Mouse (Mus musculus) layer of hippocampus, adult 2 months (tissue): Measurements from ENCODE around the gene Mthfd2l. TPM values are rescaled to one million over a fixed set of nuclear protein-coding genes. Genes with fewer than 3 reads are reported as not detected.
A peak's percentile ranks its signal among the peaks of the same experiment; 100 is the strongest.

Experiments
- DNase-seq, 2 experiments: peaks; one replicate each; pipeline ENCODE4 v3.0.0; 2022; ENCODE audit warnings: low spot score in 2 of 2
- H3K27ac ChIP-seq: fragments of 200-600 bp; 2 replicates; pipeline ENCODE4 v1.8.1; 2022
- H3K4me3 ChIP-seq: fragments of 200-600 bp; 2 replicates; pipeline ENCODE4 v1.8.1; 2022; ENCODE audit warnings: mild to moderate bottlenecking
- CTCF ChIP-seq: fragments of 200-600 bp; conservative IDR thresholded peaks from 2 replicates; pipeline ENCODE4 v1.8.1; 2022; ENCODE audit warnings: antibody characterized with exemption, mild to moderate bottlenecking, moderate library complexity
- total RNA-seq, 2 experiments: library from RNA; stranded (reverse); gene quantifications; 2 replicates each; pipeline ENCODE4 v1.2.3; 2021

The Mthfd2l gene
- total RNA-seq, 2 experiments from 2014 or later: 18.3 to 24.4 TPM

DNA sequence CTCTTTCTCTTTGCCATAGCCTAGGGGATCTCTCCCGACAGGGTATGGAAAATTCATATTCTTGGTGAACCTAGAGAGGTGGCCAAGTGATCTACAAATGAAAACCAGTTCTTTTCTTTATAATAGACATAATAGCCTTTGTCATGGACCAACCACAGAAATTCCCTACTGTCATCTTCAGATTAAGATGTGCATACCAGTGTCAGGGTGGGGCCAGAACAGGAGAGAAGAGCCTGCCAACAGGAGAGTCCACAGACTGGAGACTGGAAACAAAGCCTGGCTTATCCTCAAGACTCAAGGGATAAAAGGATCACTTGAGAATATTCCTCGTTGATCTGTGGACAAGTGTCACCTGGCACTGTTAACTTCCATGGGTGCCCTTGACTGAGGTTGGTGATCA is 106.8 kb downstream of the Mthfd2l start:
- Histone ChIP-seq H3K4me3 (no peak overlapping the region), H3K27ac (no peak overlapping the region)
- no peak for TF ChIP-seq CTCF
- DNase-seq: no peak

DNA sequence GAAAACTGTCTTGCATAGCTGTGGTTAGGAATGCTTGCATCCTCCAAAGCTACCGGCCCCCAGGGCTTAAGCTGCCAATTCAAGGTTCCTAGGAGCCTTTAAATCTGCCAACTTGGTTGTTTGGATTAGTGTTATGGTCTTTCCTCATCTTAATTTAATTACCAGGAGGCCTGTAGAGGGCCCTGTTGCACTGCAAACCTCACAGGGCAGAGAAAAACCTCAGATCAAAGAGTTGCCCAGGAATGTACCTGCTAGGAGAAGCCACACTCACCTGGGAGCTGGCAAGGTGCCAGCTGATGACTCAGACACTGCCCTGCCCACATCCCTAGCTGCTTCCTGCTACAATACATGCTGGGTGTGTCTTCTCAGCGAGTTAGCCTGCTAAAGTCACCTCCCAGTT is 107.6 kb downstream of the Mthfd2l start:
- peak in 1 of 2 experiments; percentile 16 for DNase-seq
- no peak overlapping the region for H3K4me3 ChIP-seq
- no peak overlapping the region for H3K27ac ChIP-seq
- peak; percentile 55 for TF ChIP-seq CTCF

DNA sequence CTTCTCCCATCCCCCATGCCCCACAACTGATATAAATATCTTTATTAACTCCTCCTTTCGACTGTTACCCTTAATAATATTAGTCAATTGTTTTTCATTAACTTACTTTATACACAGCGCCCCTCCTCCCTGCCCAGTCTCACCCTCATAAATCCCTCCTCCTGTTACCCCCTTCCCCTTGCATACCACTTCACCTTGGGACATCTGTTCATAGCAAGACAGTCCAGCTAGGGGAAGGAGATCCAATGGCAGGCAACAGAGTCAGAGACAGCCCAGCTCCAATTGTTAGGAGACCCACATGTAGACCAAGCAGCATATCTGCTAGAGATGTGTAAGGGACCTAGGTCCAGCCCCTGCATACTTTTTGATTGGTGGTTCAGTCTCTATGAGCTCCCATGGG is 108.0 kb downstream of the Mthfd2l start:
- Histone ChIP-seq H3K4me3 (no peak overlapping the region), H3K27ac (no peak overlapping the region)
- no peak for DNase-seq
- no peak for TF ChIP-seq CTCF

DNA sequence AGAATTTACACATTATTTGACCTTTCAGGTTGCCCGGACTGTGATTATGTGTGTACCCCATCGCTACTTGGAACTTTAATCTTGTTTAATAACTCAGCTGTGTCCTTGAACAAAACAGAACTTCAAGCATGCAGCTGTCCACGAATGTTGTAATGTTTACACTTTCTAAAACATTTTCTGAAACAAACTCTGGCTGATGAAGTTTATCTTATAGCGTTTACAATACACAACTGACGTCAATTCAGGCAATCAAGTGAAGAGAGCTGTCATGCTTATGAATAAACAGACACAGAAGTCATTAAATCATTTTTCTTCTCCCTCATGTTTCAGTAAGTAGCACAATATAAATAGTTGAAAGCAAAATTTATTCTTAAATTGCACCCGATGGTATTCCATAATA is 117.1 kb downstream of the Mthfd2l start:
- DNase-seq: no peak
- no peak for TF ChIP-seq CTCF
- Histone ChIP-seq H3K4me3 (no peak overlapping the region), H3K27ac (no peak overlapping the region)

DNA sequence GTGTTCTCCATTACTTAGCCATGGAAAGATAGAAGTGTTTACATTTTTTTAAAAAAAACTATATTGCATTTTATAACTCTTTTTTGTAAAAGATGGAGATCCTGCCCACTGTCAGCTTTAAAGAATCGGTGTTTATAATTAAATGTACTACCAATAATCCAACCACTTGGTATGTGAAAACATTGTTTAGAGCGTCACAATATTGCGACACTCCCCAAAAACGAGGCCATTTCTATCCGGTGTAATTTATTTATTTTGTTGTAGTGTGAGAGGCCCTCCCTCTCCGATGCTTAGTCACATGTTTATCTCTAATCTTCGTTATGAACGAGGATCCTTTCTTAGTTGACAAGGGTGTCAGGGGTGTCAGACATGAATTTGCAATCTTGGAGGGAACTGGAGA is 117.5 kb downstream of the Mthfd2l start:
- no peak for DNase-seq
- no peak overlapping the region for H3K4me3 ChIP-seq
- no peak overlapping the region for H3K27ac ChIP-seq
- TF ChIP-seq CTCF: no peak

Other genes starting within 250 kb of the Mthfd2l start
- under 1 TPM; 0.20 to 0.31 TPM for gene Cxcl5, start 171.8 kb upstream of the Mthfd2l start, total RNA-seq
- under 1 TPM in 1 of 2 experiments, not detected in 1; 0.46 TPM for gene Ppbp, start 162.6 kb upstream of the Mthfd2l start, total RNA-seq
- gene Pf4, start 158.7 kb upstream of the Mthfd2l start, total RNA-seq: 1 to 10 TPM; 2.0 to 3.5 TPM
- gene Cxcl3, start 145.0 kb upstream of the Mthfd2l start, total RNA-seq: not detected
- not detected for gene Cxcl15, start 136.6 kb upstream of the Mthfd2l start, total RNA-seq
- not detected for gene Cxcl1, start 39.9 kb upstream of the Mthfd2l start, total RNA-seq
- not detected for gene Cxcl2, start 27.2 kb upstream of the Mthfd2l start, total RNA-seq
- under 1 TPM; 0.20 to 0.27 TPM for gene Epgn, start 96.3 kb downstream of the Mthfd2l start, total RNA-seq
- not detected for gene Ereg, start 143.5 kb downstream of the Mthfd2l start, total RNA-seq
- under 1 TPM in 1 of 2 experiments, not detected in 1; 0.41 TPM for gene Areg, start 208.5 kb downstream of the Mthfd2l start, total RNA-seq